Mouse (Mus musculus) CH12.LX (cell line): ENCODE measurements around the gene Crtc2. TPM values are rescaled to one million over a fixed set of nuclear protein-coding genes. Genes with fewer than 3 reads are reported as not detected.

Experiments used
- DNase-seq: peaks from one replicate; pipeline ENCODE4 v3.0.0-alpha.2; 2013; ENCODE audit errors: extremely low read depth
- H3K27ac ChIP-seq: 2 replicates; pipeline ENCODE4 v1.5.1; 2012; ENCODE audit warnings: low read depth, mild to moderate bottlenecking, control low read depth, moderate library complexity; ENCODE audit not compliant: insufficient read depth
- H3K27me3 ChIP-seq: replicated peaks from 2 replicates; pipeline ENCODE3; 2012; ENCODE audit warnings: inconsistent platforms
- H3K36me3 ChIP-seq, 2 experiments: replicated peaks in 1 of 2; 2 replicates each; pipeline versions ENCODE3 to v1.6.1; 2012; ENCODE audit warnings: inconsistent platforms in 1 of 2, low read length in 1 of 2, mild to moderate bottlenecking in 1 of 2, mixed read lengths in 1 of 2, moderate library complexity in 1 of 2; ENCODE audit not compliant: control insufficient read depth in 1 of 2, insufficient read depth in 1 of 2
- H3K4me1 ChIP-seq, 2 experiments: 2 replicates each; pipeline ENCODE4 v1.6.1; 2012; ENCODE audit warnings: inconsistent platforms in 1 of 2, moderate library complexity in 1 of 2; ENCODE audit not compliant: insufficient read depth in 2 of 2, control insufficient read depth in 1 of 2
- H3K4me2 ChIP-seq: 2 replicates; pipeline ENCODE4 v1.6.1; 2012; ENCODE audit warnings: low read depth, mild to moderate bottlenecking, control low read depth; ENCODE audit not compliant: poor library complexity, insufficient read depth, severe bottlenecking
- H3K4me3 ChIP-seq, 3 experiments: fragments of 150-350 bp in 1 of 3; sonication (generic) in 1 of 3; replicated peaks in 1 of 3; 2 replicates each; pipeline versions ENCODE3 to v1.5.1; 2011 to 2012; ENCODE audit warnings: low read depth in 2 of 3, low read length in 2 of 3, mild to moderate bottlenecking in 2 of 3, moderate library complexity in 2 of 3, control low read depth in 1 of 3, improper control_type of control experiment in 1 of 3, inconsistent platforms in 1 of 3, mixed read lengths in 1 of 3; ENCODE audit not compliant: poor library complexity in 1 of 3
- H3K79me2 ChIP-seq: replicated peaks from 2 replicates; pipeline ENCODE4 v1.6.1; 2012; ENCODE audit warnings: mild to moderate bottlenecking, moderate library complexity; ENCODE audit not compliant: control insufficient read depth, poor library complexity, insufficient read depth, severe bottlenecking; ENCODE audit errors: extremely low read depth
- H3K9ac ChIP-seq: 2 replicates; pipeline ENCODE4 v1.6.1; 2012; ENCODE audit warnings: low read depth, mild to moderate bottlenecking, control low read depth, moderate library complexity; ENCODE audit not compliant: insufficient read depth
- H3K9me3 ChIP-seq: replicated peaks from 2 replicates; pipeline ENCODE3; 2012; ENCODE audit warnings: low read length, inconsistent platforms, mixed read lengths
- CHD1 ChIP-seq: IDR thresholded peaks from 2 replicates; pipeline ENCODE4 v1.6.1; 2012; ENCODE audit warnings: low read depth, low read length, improper control_type of control experiment, inconsistent platforms
- CHD2 ChIP-seq: IDR thresholded peaks from 2 replicates; pipeline ENCODE4 v1.6.1; 2011; ENCODE audit warnings: low read length, improper control_type of control experiment
- CTCF ChIP-seq, 2 experiments: IDR thresholded peaks in 1 of 2; conservative IDR thresholded peaks in 1 of 2; 2 replicates each; pipeline ENCODE4 v1.5.1; 2011 to 2012; ENCODE audit warnings: low read depth in 2 of 2, low read length in 2 of 2, improper control_type of control experiment in 1 of 2, inconsistent platforms in 1 of 2, mild to moderate bottlenecking in 1 of 2, moderate library complexity in 1 of 2
- ELF1 ChIP-seq: IDR thresholded peaks from 2 replicates; pipeline ENCODE4 v1.6.1; 2014; ENCODE audit warnings: low read depth, mild to moderate bottlenecking, inconsistent platforms, low read length, improper control_type of control experiment
- ETS1 ChIP-seq: conservative IDR thresholded peaks from 2 replicates; pipeline ENCODE4 v1.6.1; 2012; ENCODE audit warnings: low read depth, mild to moderate bottlenecking, inconsistent platforms, low read length, improper control_type of control experiment, moderate library complexity
- IRF4 ChIP-seq: IDR thresholded peaks from 2 replicates; pipeline ENCODE4 v1.6.1; 2014; ENCODE audit warnings: low read depth, mild to moderate bottlenecking, inconsistent platforms, low read length, improper control_type of control experiment
- JUND ChIP-seq: conservative IDR thresholded peaks from 2 replicates; pipeline ENCODE4 v1.6.1; 2011; ENCODE audit warnings: low read depth, low read length, improper control_type of control experiment
- KAT2A ChIP-seq: IDR thresholded peaks from 2 replicates; pipeline ENCODE4 v1.6.1; 2012; ENCODE audit warnings: low read length, improper control_type of control experiment, inconsistent platforms; ENCODE audit not compliant: insufficient replicate concordance
- MAX ChIP-seq: IDR thresholded peaks from 2 replicates; pipeline ENCODE4 v1.6.1; 2011; ENCODE audit warnings: low read length, improper control_type of control experiment
- MAZ ChIP-seq: IDR thresholded peaks from 2 replicates; pipeline ENCODE4 v1.6.1; 2012; ENCODE audit warnings: low read depth, mild to moderate bottlenecking, inconsistent platforms, low read length, improper control_type of control experiment, moderate library complexity
- MEF2A ChIP-seq: IDR thresholded peaks from 2 replicates; pipeline ENCODE4 v1.6.1; 2014; ENCODE audit warnings: low read depth, mild to moderate bottlenecking, inconsistent platforms, low read length, improper control_type of control experiment, borderline replicate concordance
- MXI1 ChIP-seq: IDR thresholded peaks from 2 replicates; pipeline ENCODE4 v1.6.1; 2011; ENCODE audit warnings: mild to moderate bottlenecking, low read depth, low read length, improper control_type of control experiment
- MYC ChIP-seq: IDR thresholded peaks from 2 replicates; pipeline ENCODE4 v1.6.1; 2011; ENCODE audit warnings: low read depth, mild to moderate bottlenecking, improper control_type of control experiment, low read length
- NELFE ChIP-seq: IDR thresholded peaks from 2 replicates; pipeline ENCODE4 v1.6.1; 2011; ENCODE audit warnings: low read depth, low read length, improper control_type of control experiment
- POLR2A ChIP-seq: IDR thresholded peaks from 2 replicates; pipeline ENCODE4 v1.6.1; 2011; ENCODE audit warnings: low read depth, mild to moderate bottlenecking, improper control_type of control experiment, low read length
- POLR2AphosphoS2 ChIP-seq: IDR thresholded peaks from 2 replicates; pipeline ENCODE4 v1.6.1; 2011; ENCODE audit warnings: low read depth, low read length, improper control_type of control experiment
- RAD21 ChIP-seq: IDR thresholded peaks from 2 replicates; pipeline ENCODE4 v1.6.1; 2011; ENCODE audit warnings: low read depth, mild to moderate bottlenecking, low read length, improper control_type of control experiment, moderate library complexity
- SIN3A ChIP-seq: IDR thresholded peaks from 2 replicates; pipeline ENCODE4 v1.6.1; 2012; ENCODE audit warnings: low read length, improper control_type of control experiment, inconsistent platforms
- SMC3 ChIP-seq: IDR thresholded peaks from 2 replicates; pipeline ENCODE4 v1.6.1; 2011; ENCODE audit warnings: low read depth, low read length, improper control_type of control experiment
- TCF12 ChIP-seq: IDR thresholded peaks from 2 replicates; pipeline ENCODE4 v1.6.1; 2014; ENCODE audit warnings: low read depth, mild to moderate bottlenecking, inconsistent platforms, low read length, improper control_type of control experiment
- UBTF ChIP-seq: IDR thresholded peaks from 2 replicates; pipeline ENCODE4 v1.6.1; 2012; ENCODE audit warnings: low read depth, mild to moderate bottlenecking, inconsistent platforms, low read length, improper control_type of control experiment, moderate library complexity
- USF1 ChIP-seq: IDR thresholded peaks from 2 replicates; pipeline ENCODE4 v1.6.1; 2014; ENCODE audit warnings: low read depth, mild to moderate bottlenecking, inconsistent platforms, low read length, improper control_type of control experiment
- USF2 ChIP-seq: conservative IDR thresholded peaks from 2 replicates; pipeline ENCODE4 v1.6.1; 2011; ENCODE audit warnings: low read depth, low read length, improper control_type of control experiment
- ZMIZ1 ChIP-seq: IDR thresholded peaks from 2 replicates; pipeline ENCODE4 v1.6.1; 2012; ENCODE audit warnings: low read depth, mild to moderate bottlenecking, inconsistent platforms, low read length, improper control_type of control experiment
- ZNF384 ChIP-seq: IDR thresholded peaks from 2 replicates; pipeline ENCODE4 v1.6.1; 2012; ENCODE audit warnings: low read depth, low read length, improper control_type of control experiment, inconsistent platforms
- dilution Hi-C: fragments of 300-500 bp; cut with MboI; formaldehyde crosslinking; loops from 2 replicates; pipeline ENCODE4 v1.14.3; 2020; ENCODE audit warnings: low sequenced_read_pairs; ENCODE audit not compliant: extremely low pct_unique_long_range_greater_than_20kb, extremely low pct_ligation_motif_present
- in situ Hi-C: fragments of 300-500 bp; cut with MboI; formaldehyde crosslinking; loops from 3 replicates; pipeline ENCODE4 v1.14.3; 2019; ENCODE audit warnings: low sequenced_read_pairs, low pct_ligation_motif_present, low pct_unique_long_range_greater_than_20kb, mixed read lengths
- polyA plus RNA-seq: library from polyadenylated mRNA; unstranded; fragments of >175 nt; gene quantifications from 2 replicates; pipeline ENCODE4 v1.2.1, GENCODE M21; 2012; ENCODE audit warnings: low read depth; ENCODE audit not compliant: insufficient read length
- total RNA-seq, 2 experiments: library from RNA; depleted of rRNA; stranded (reverse); fragments of 300-350 nt in 1 of 2; fragments of >200 nt in 1 of 2; gene quantifications; 2 replicates each; pipeline ENCODE4 v1.2.3; 2012 to 2014

Gene Crtc2
- total and polyA plus RNA-seq, 3 experiments = 6.1 to 69.8 (median 13.5) TPM

GRCm38 (mm10) chr3:90292345-90293275 lies 38.6 kb downstream of the Crtc2 start, which contains the start of gene Gatad2b (continued):
- TF ChIP-seq RAD21 (no peak; the same call in 1 of the 2 replicates), MEF2A (peak; percentile 61; the same call in 1 of the 2 replicates), UBTF (no peak), USF1 (no peak), MYC (peak; percentile 71), ZNF384 (no peak), MAX (no peak; the same call in 1 of the 2 replicates), ETS1 (peak; percentile 40; the same call in 1 of the 2 replicates), NELFE (peak; percentile 80; the same call in 1 of the 2 replicates), CTCF (conservative IDR thresholded peaks at IDR 0.05 in 1 of 2, IDR thresholded peaks at IDR 0.05 in 1 of 2; ENCODE audit: low read depth in 2 of 2, low read length in 2 of 2) (no peak), ELF1 (peak; percentile 86), POLR2AphosphoS2 (0 out of 2 replicates have a peak, but pooled peaks have one; percentile 39), SMC3 (0 out of 2 replicates have a peak, but pooled peaks have one; percentile 12)
- TF ChIP-seq, all 38 proteins: peak for 22

GRCm38 (mm10) chr3:90293352-90294063 lies 39.5 kb downstream of the Crtc2 start:
- Histone ChIP-seq H3K4me3 (peak overlapping the region; percentile 85 to 98 (median 94)), H3K4me2 (peak overlapping the region; percentile 88), H3K4me1 (peaks cover 6 to 37% of the 10 kb centered on the region in 2 experiments; a peak in 3 of 4 replicates), H3K9ac (peak overlapping the region; percentile 98), H3K27ac (peak overlapping the region; percentile 90), H3K79me2 (peaks cover 53% of the 10 kb centered on the region), H3K27me3 (no peaks in the 10 kb centered on the region)
- dilution Hi-C loops = no loop called here
- in situ Hi-C loops = loop anchor here (10.0 kb wide), 1 partner anchor 81 kb away; no protein-coding TSS in a partner anchor
- peak; percentile 72 for DNase-seq
- TF ChIP-seq MXI1 (peak; percentile 45; the same call in 1 of the 2 replicates), TCF12 (0 out of 2 replicates have a peak, but pooled peaks have one; percentile 18), MAX (no peak), UBTF (no peak), IRF4 (no peak), SIN3A (0 out of 2 replicates have a peak, but pooled peaks have one; percentile 27), MAZ (0 out of 2 replicates have a peak, but pooled peaks have one; percentile 58), ZMIZ1 (0 out of 2 replicates have a peak, but pooled peaks have one; percentile 32), USF2 (no peak), KAT2A (no peak), CHD1 (0 out of 2 replicates have a peak, but pooled peaks have one; percentile 57), JUND (no peak), POLR2A (peak; percentile 49), CHD2 (peak; percentile 33; the same call in 1 of the 2 replicates)
- TF ChIP-seq, all 38 proteins: peak for 8
- Histone ChIP-seq H3K36me3 (peaks cover 2 to 15% of the 10 kb centered on the region in 2 experiments), H3K9me3 (no peaks in the 10 kb centered on the region)
